Mouse (Mus musculus): ENCODE data around the gene Alkbh6. TPM values are rescaled to one million over a fixed set of nuclear protein-coding genes. Genes with fewer than 3 reads are reported as not detected.

The Alkbh6 gene
- total and polyA plus RNA-seq, 3 experiments, result 18.5 to 44.2 (median 22.1) TPM

GRCm38 (mm10) chr7:30358378-30359186, 50.1 kb downstream of the Alkbh6 start:
- ATAC-seq (ENCODE audit: extremely low read depth, insufficient number of reproducible peaks, low FRiP score, poor library complexity, severe bottlenecking), result no peak

GRCm38 (mm10) chr7:30359276-30359865, 50.9 kb downstream of the Alkbh6 start:
- no peak for ATAC-seq (ENCODE audit: extremely low read depth, insufficient number of reproducible peaks, low FRiP score, poor library complexity, severe bottlenecking)
- Histone ChIP-seq H3K27me3 (ENCODE audit: insufficient read depth, low read length) (peaks cover 20% of the 10 kb centered on the region), H3K4me3 (ENCODE audit: low read depth, low read length) (no peak overlapping the region), H3K9me3 (replicated peaks) (no peaks in the 10 kb centered on the region), H3K4me1 (ENCODE audit: insufficient read depth, low read depth, low read length) (no peaks in the 10 kb centered on the region), H3K36me3 (replicated peaks) (no peaks in the 10 kb centered on the region)
- DNase-seq (ENCODE audit: low spot score), result no peak
- TF ChIP-seq TAL1 (conservative IDR thresholded peaks at IDR 0.05; ENCODE audit: low read depth, low read length) (no peak), GATA2 (IDR thresholded peaks at IDR 0.05; ENCODE audit: borderline replicate concordance, low read depth, low read length) (no peak), CTCF (IDR thresholded peaks at IDR 0.05; ENCODE audit: low read depth, low read length) (no peak)

More at GRCm38 (mm10) chr7:30358378-30359186, 50.1 kb downstream of the Alkbh6 start:
- DNase-seq (ENCODE audit: low spot score), result no peak
- TF ChIP-seq GATA1 (IDR thresholded peaks at IDR 0.05; ENCODE audit: borderline replicate concordance, low read length), result no peak
- Histone ChIP-seq H3K9me3 (replicated peaks) (no peaks in the 10 kb centered on the region), H3K27me3 (ENCODE audit: insufficient read depth, low read length) (peaks cover 12% of the 10 kb centered on the region), H3K36me3 (replicated peaks) (no peaks in the 10 kb centered on the region), H3K4me3 (ENCODE audit: low read depth, low read length) (no peak overlapping the region), H3K4me1 (ENCODE audit: insufficient read depth, low read depth, low read length) (no peaks in the 10 kb centered on the region)

- Histone ChIP-seq H3K36me3 (replicated peaks) (no peaks in the 10 kb centered on the region), H3K9me3 (replicated peaks) (no peaks in the 10 kb centered on the region), H3K4me3 (ENCODE audit: low read depth, low read length) (no peak overlapping the region), H3K4me1 (ENCODE audit: insufficient read depth, low read depth, low read length) (no peaks in the 10 kb centered on the region), H3K27me3 (ENCODE audit: insufficient read depth, low read length) (peaks cover 24% of the 10 kb centered on the region)
- ATAC-seq (ENCODE audit: extremely low read depth, insufficient number of reproducible peaks, low FRiP score, poor library complexity, severe bottlenecking) (no peak), DNase-seq (ENCODE audit: low spot score) (no peak)
- no peak for TF ChIP-seq GATA2 (IDR thresholded peaks at IDR 0.05; ENCODE audit: borderline replicate concordance, low read depth, low read length)
- TF ChIP-seq CTCF (IDR thresholded peaks at IDR 0.05; ENCODE audit: low read depth, low read length), result no peak
- TF ChIP-seq TAL1 (conservative IDR thresholded peaks at IDR 0.05; ENCODE audit: low read depth, low read length), result no peak
- TF ChIP-seq POLR2AphosphoS5 (IDR thresholded peaks at IDR 0.05; ENCODE audit: insufficient replicate concordance, low read depth, low read length), result no peak
- TF ChIP-seq GATA1 (IDR thresholded peaks at IDR 0.05; ENCODE audit: borderline replicate concordance, low read length), result no peak
Measured at GRCm38 (mm10) chr7:30360028-30360427, 51.5 kb downstream of the Alkbh6 start.

- Histone ChIP-seq H3K4me3 (ENCODE audit: low read depth, low read length) (no peak within 1 kb of the TSS), H3K4me1 (ENCODE audit: insufficient read depth, low read depth, low read length) (no peaks in the 10 kb centered on the region), H3K9me3 (replicated peaks) (no peaks in the 10 kb centered on the region), H3K27me3 (ENCODE audit: insufficient read depth, low read length) (peaks cover 24% of the 10 kb centered on the region), H3K36me3 (replicated peaks) (no peaks in the 10 kb centered on the region)
- TF ChIP-seq GATA1 (IDR thresholded peaks at IDR 0.05; ENCODE audit: borderline replicate concordance, low read length), result no peak
- no peak for TF ChIP-seq CTCF (IDR thresholded peaks at IDR 0.05; ENCODE audit: low read depth, low read length)
- TF ChIP-seq TAL1 (conservative IDR thresholded peaks at IDR 0.05; ENCODE audit: low read depth, low read length), result no peak
- no peak for TF ChIP-seq POLR2AphosphoS5 (IDR thresholded peaks at IDR 0.05; ENCODE audit: insufficient replicate concordance, low read depth, low read length)
- no peak for TF ChIP-seq GATA2 (IDR thresholded peaks at IDR 0.05; ENCODE audit: borderline replicate concordance, low read depth, low read length)
- no peak for ATAC-seq (ENCODE audit: extremely low read depth, insufficient number of reproducible peaks, low FRiP score, poor library complexity, severe bottlenecking)
- DNase-seq (ENCODE audit: low spot score), result no peak
Measured at GRCm38 (mm10) chr7:30362652-30363343, 54.3 kb downstream of the Alkbh6 start, which contains the start of gene Lrfn3. Lrfn3 (minus strand) TSS chr7:30362772.

GRCm38 (mm10) chr7:30363344-30363738, 54.8 kb downstream of the Alkbh6 start:
- H3K36me3 ChIP-seq (replicated peaks), result no peaks in the 10 kb centered on the region
- no peak overlapping the region for H3K4me3 ChIP-seq (ENCODE audit: low read depth, low read length)
- TF ChIP-seq GATA1 (IDR thresholded peaks at IDR 0.05; ENCODE audit: borderline replicate concordance, low read length) (no peak), GATA2 (IDR thresholded peaks at IDR 0.05; ENCODE audit: borderline replicate concordance, low read depth, low read length) (no peak), POLR2AphosphoS5 (IDR thresholded peaks at IDR 0.05; ENCODE audit: insufficient replicate concordance, low read depth, low read length) (no peak), CTCF (IDR thresholded peaks at IDR 0.05; ENCODE audit: low read depth, low read length) (no peak), TAL1 (conservative IDR thresholded peaks at IDR 0.05; ENCODE audit: low read depth, low read length) (no peak)
- H3K4me1 ChIP-seq (ENCODE audit: insufficient read depth, low read depth, low read length), result no peaks in the 10 kb centered on the region
- no peak for ATAC-seq (ENCODE audit: extremely low read depth, insufficient number of reproducible peaks, low FRiP score, poor library complexity, severe bottlenecking)
- no peaks in the 10 kb centered on the region for H3K9me3 ChIP-seq (replicated peaks)
- no peak for DNase-seq (ENCODE audit: low spot score)
- peaks cover 24% of the 10 kb centered on the region for H3K27me3 ChIP-seq (ENCODE audit: insufficient read depth, low read length)

Other genes with a start within 250 kb of the Alkbh6 start
Only the 20 nearest of the 28 such genes appear.
- gene Zfp146, start 139.0 kb upstream of the Alkbh6 start, total RNA-seq (2014; fragmentation: Nextera tagmentation), result 123 and 124 TPM in 2 replicates
- 74.8 and 77.9 TPM in 2 replicates for gene Zfp146, start 139.0 kb upstream of the Alkbh6 start, total RNA-seq (2017)
- gene Zfp146, start 139.0 kb upstream of the Alkbh6 start, polyA plus RNA-seq (2012), result 4.6 and 12.7 TPM in 2 replicates
- 16.0 and 19.4 TPM in 2 replicates for gene Cox7a1, start 124.6 kb upstream of the Alkbh6 start, total RNA-seq (2014; fragmentation: Nextera tagmentation)
- 55.2 and 57.0 TPM in 2 replicates for gene Cox7a1, start 124.6 kb upstream of the Alkbh6 start, total RNA-seq (2017)
- 23.4 and 32.4 TPM in 2 replicates for gene Cox7a1, start 124.6 kb upstream of the Alkbh6 start, polyA plus RNA-seq (2012)
- 313 and 371 TPM in 2 replicates for gene Capns1, start 109.9 kb upstream of the Alkbh6 start, total RNA-seq (2014; fragmentation: Nextera tagmentation)
- gene Capns1, start 109.9 kb upstream of the Alkbh6 start, total RNA-seq (2017), result 182 and 204 TPM in 2 replicates
- 98.4 and 131 TPM in 2 replicates for gene Capns1, start 109.9 kb upstream of the Alkbh6 start, polyA plus RNA-seq (2012)
- gene Polr2i, start 76.8 kb upstream of the Alkbh6 start, total RNA-seq (2014; fragmentation: Nextera tagmentation), result 23.0 and 34.5 TPM in 2 replicates
- 58.7 and 66.6 TPM in 2 replicates for gene Polr2i, start 76.8 kb upstream of the Alkbh6 start, total RNA-seq (2017)
- 66.9 and 79.0 TPM in 2 replicates for gene Polr2i, start 76.8 kb upstream of the Alkbh6 start, polyA plus RNA-seq (2012)
- 18.9 and 19.7 TPM in 2 replicates for gene Tbcb, start 76.4 kb upstream of the Alkbh6 start, total RNA-seq (2014; fragmentation: Nextera tagmentation)
- 30.8 and 38.1 TPM in 2 replicates for gene Tbcb, start 76.4 kb upstream of the Alkbh6 start, total RNA-seq (2017)
- 20.7 and 38.1 TPM in 2 replicates for gene Tbcb, start 76.4 kb upstream of the Alkbh6 start, polyA plus RNA-seq (2012)
- gene Ovol3, start 73.0 kb upstream of the Alkbh6 start, total RNA-seq (2014; fragmentation: Nextera tagmentation), result not detected in 2 replicates
- not detected in 2 replicates for gene Ovol3, start 73.0 kb upstream of the Alkbh6 start, total RNA-seq (2017)
- gene Ovol3, start 73.0 kb upstream of the Alkbh6 start, polyA plus RNA-seq (2012), result not detected in 2 replicates
- gene Thap8, start 28.6 kb upstream of the Alkbh6 start, total RNA-seq (2014; fragmentation: Nextera tagmentation), result 1.4 and 2.2 TPM in 2 replicates
- 0.64 and 1.1 TPM in 2 replicates for gene Thap8, start 28.6 kb upstream of the Alkbh6 start, total RNA-seq (2017)
- 0.10 TPM in 1 of 2 replicates, not detected in the other for gene Thap8, start 28.6 kb upstream of the Alkbh6 start, polyA plus RNA-seq (2012)
- 16.5 and 57.9 TPM in 2 replicates for gene Wdr62, start 28.3 kb upstream of the Alkbh6 start, total RNA-seq (2014; fragmentation: Nextera tagmentation)
- gene Wdr62, start 28.3 kb upstream of the Alkbh6 start, total RNA-seq (2017), result 7.0 and 8.2 TPM in 2 replicates
- 40.3 and 59.1 TPM in 2 replicates for gene Wdr62, start 28.3 kb upstream of the Alkbh6 start, polyA plus RNA-seq (2012)
- not detected in 2 replicates for gene Clip3, start 17.0 kb upstream of the Alkbh6 start, total RNA-seq (2014; fragmentation: Nextera tagmentation)
- gene Clip3, start 17.0 kb upstream of the Alkbh6 start, total RNA-seq (2017), result 0.33 TPM in 1 of 2 replicates, not detected in the other
- not detected in 2 replicates for gene Clip3, start 17.0 kb upstream of the Alkbh6 start, polyA plus RNA-seq (2012)
- 2.1 and 5.4 TPM in 2 replicates for gene Syne4, start 6.1 kb downstream of the Alkbh6 start, total RNA-seq (2014; fragmentation: Nextera tagmentation)
- gene Syne4, start 6.1 kb downstream of the Alkbh6 start, total RNA-seq (2017), result 1.0 and 2.6 TPM in 2 replicates
- gene Syne4, start 6.1 kb downstream of the Alkbh6 start, polyA plus RNA-seq (2012), result 2.8 and 4.0 TPM in 2 replicates
- gene E130208F15Rik, start 13.0 kb downstream of the Alkbh6 start, total RNA-seq (2014; fragmentation: Nextera tagmentation), result 1.3 and 1.6 TPM in 2 replicates
- 2.3 and 2.4 TPM in 2 replicates for gene E130208F15Rik, start 13.0 kb downstream of the Alkbh6 start, total RNA-seq (2017)
- 0.49 and 0.85 TPM in 2 replicates for gene E130208F15Rik, start 13.0 kb downstream of the Alkbh6 start, polyA plus RNA-seq (2012)
- gene Sdhaf1, start 15.2 kb downstream of the Alkbh6 start, total RNA-seq (2014; fragmentation: Nextera tagmentation), result 4.1 and 4.3 TPM in 2 replicates
- 8.9 and 11.4 TPM in 2 replicates for gene Sdhaf1, start 15.2 kb downstream of the Alkbh6 start, total RNA-seq (2017)
- 9.2 and 11.7 TPM in 2 replicates for gene Sdhaf1, start 15.2 kb downstream of the Alkbh6 start, polyA plus RNA-seq (2012)
- not detected in 2 replicates for gene Lrfn3, start 54.1 kb downstream of the Alkbh6 start, total RNA-seq (2014; fragmentation: Nextera tagmentation)
- 0.11 and 0.12 TPM in 2 replicates for gene Lrfn3, start 54.1 kb downstream of the Alkbh6 start, total RNA-seq (2017)
- gene Lrfn3, start 54.1 kb downstream of the Alkbh6 start, polyA plus RNA-seq (2012), result not detected in 2 replicates
- gene Tyrobp, start 105.0 kb downstream of the Alkbh6 start, total RNA-seq (2014; fragmentation: Nextera tagmentation), result 12.9 and 19.6 TPM in 2 replicates
- gene Tyrobp, start 105.0 kb downstream of the Alkbh6 start, total RNA-seq (2017), result 92.7 and 101 TPM in 2 replicates
- gene Tyrobp, start 105.0 kb downstream of the Alkbh6 start, polyA plus RNA-seq (2012), result 4.4 and 12.5 TPM in 2 replicates
- not detected in 2 replicates for gene Hcst, start 111.1 kb downstream of the Alkbh6 start, total RNA-seq (2014; fragmentation: Nextera tagmentation)
- gene Hcst, start 111.1 kb downstream of the Alkbh6 start, total RNA-seq (2017), result 2.6 and 3.1 TPM in 2 replicates
- gene Hcst, start 111.1 kb downstream of the Alkbh6 start, polyA plus RNA-seq (2012), result 0.25 and 0.55 TPM in 2 replicates
- 3.0 and 4.5 TPM in 2 replicates for gene Nfkbid, start 113.0 kb downstream of the Alkbh6 start, total RNA-seq (2014; fragmentation: Nextera tagmentation)
- gene Nfkbid, start 113.0 kb downstream of the Alkbh6 start, total RNA-seq (2017), result 0.98 and 2.1 TPM in 2 replicates
- 4.8 TPM in 2 replicates for gene Nfkbid, start 113.0 kb downstream of the Alkbh6 start, polyA plus RNA-seq (2012)
- gene Aplp1, start 136.8 kb downstream of the Alkbh6 start, total RNA-seq (2014; fragmentation: Nextera tagmentation), result not detected in 2 replicates
- 0.49 TPM in 1 of 2 replicates, not detected in the other for gene Aplp1, start 136.8 kb downstream of the Alkbh6 start, total RNA-seq (2017)
- not detected in 2 replicates for gene Aplp1, start 136.8 kb downstream of the Alkbh6 start, polyA plus RNA-seq (2012)
- not detected in 2 replicates for gene Kirrel2, start 149.0 kb downstream of the Alkbh6 start, total RNA-seq (2014; fragmentation: Nextera tagmentation)
- 0.35 TPM in 1 of 2 replicates, not detected in the other for gene Kirrel2, start 149.0 kb downstream of the Alkbh6 start, total RNA-seq (2017)
- gene Kirrel2, start 149.0 kb downstream of the Alkbh6 start, polyA plus RNA-seq (2012), result not detected in 2 replicates
- not detected in 2 replicates for gene Nphs1, start 149.6 kb downstream of the Alkbh6 start, total RNA-seq (2014; fragmentation: Nextera tagmentation)
- gene Nphs1, start 149.6 kb downstream of the Alkbh6 start, total RNA-seq (2017), result 0.11 TPM in 1 of 2 replicates, not detected in the other
- not detected in 2 replicates for gene Nphs1, start 149.6 kb downstream of the Alkbh6 start, polyA plus RNA-seq (2012)
- not detected in 2 replicates for gene Prodh2, start 184.9 kb downstream of the Alkbh6 start, total RNA-seq (2014; fragmentation: Nextera tagmentation)
- gene Prodh2, start 184.9 kb downstream of the Alkbh6 start, total RNA-seq (2017), result not detected in 2 replicates
- gene Prodh2, start 184.9 kb downstream of the Alkbh6 start, polyA plus RNA-seq (2012), result not detected in 2 replicates